8 mouse cellular contexts compared by ENCODE assay signal in the genomic region with DNA sequence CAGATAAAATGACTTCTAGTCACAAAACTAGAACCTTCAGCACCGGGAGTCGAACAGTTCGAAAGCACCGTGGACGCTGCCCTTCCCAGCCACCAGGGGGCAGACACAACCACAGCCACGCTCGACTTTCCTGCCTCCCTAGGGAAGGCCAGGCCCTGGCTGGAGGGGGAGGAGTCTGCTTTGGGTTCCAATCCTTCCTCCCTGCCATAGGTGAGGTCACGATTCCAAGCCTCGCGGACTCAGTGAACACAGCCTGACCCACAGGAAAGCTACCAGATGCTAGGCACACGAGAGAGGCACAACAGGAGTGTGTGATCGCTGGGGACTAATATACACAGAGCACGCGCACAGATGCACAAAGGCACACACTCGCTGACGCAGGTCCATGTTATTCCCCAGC. TPM values are rescaled to one million over a fixed set of nuclear protein-coding genes. Genes with fewer than 3 reads are reported as not detected.
A peak's percentile ranks its signal among the peaks of the same experiment; 100 is the strongest.
DNase-seq lines count a peak whose midpoint lies in the region; ATAC-seq and TF ChIP-seq lines count a peak whose summit lies in the region.

No protein-coding gene starts in this region.

- H3K9me3 ChIP-seq in forebrain, embryonic 10.5 days: no peaks in the 10 kb centered on the region
- H3K9me3 ChIP-seq in forebrain, embryonic 13.5 days (replicated peaks): no peaks in the 10 kb centered on the region
- H3K9me3 ChIP-seq in hindbrain, postnatal 0 days (ENCODE audit: low read length): no peaks in the 10 kb centered on the region
- peaks cover 3% of the 10 kb centered on the region for H3K9me3 ChIP-seq in megakaryocyte, embryonic 14.5 days

- no peaks in the 10 kb centered on the region for H3K27me3 ChIP-seq in forebrain, embryonic 10.5 days (ENCODE audit: poor library complexity, severe bottlenecking)
- H3K27me3 ChIP-seq in forebrain, embryonic 13.5 days: no peaks in the 10 kb centered on the region
- no peaks in the 10 kb centered on the region for H3K27me3 ChIP-seq in hindbrain, postnatal 0 days (ENCODE audit: insufficient read depth, low read length)
- H3K27me3 ChIP-seq in megakaryocyte, embryonic 14.5 days (replicated peaks): peaks cover 5% of the 10 kb centered on the region

- H3K36me3 ChIP-seq in forebrain, embryonic 10.5 days (replicated peaks): no peaks in the 10 kb centered on the region
- no peaks in the 10 kb centered on the region for H3K36me3 ChIP-seq in forebrain, embryonic 13.5 days (ENCODE audit: poor library complexity, severe bottlenecking)
- no peaks in the 10 kb centered on the region for H3K36me3 ChIP-seq in hindbrain, postnatal 0 days (ENCODE audit: insufficient read depth, low read length)
- H3K36me3 ChIP-seq in megakaryocyte, embryonic 14.5 days (replicated peaks; ENCODE audit: low read length): no peaks in the 10 kb centered on the region

- H3K9ac ChIP-seq in forebrain, embryonic 13.5 days: no peak overlapping the region
- H3K9ac ChIP-seq in hindbrain, postnatal 0 days (replicated peaks; ENCODE audit: low read length): no peak overlapping the region

- peak overlapping the region; percentile 6; the same call in 1 of the 2 replicates for H3K27ac ChIP-seq in forebrain, embryonic 10.5 days
- no peak overlapping the region for H3K27ac ChIP-seq in forebrain, embryonic 13.5 days
- H3K27ac ChIP-seq in hindbrain, postnatal 0 days: no peak overlapping the region

- no peak overlapping the region for H3K4me2 ChIP-seq in forebrain, embryonic 13.5 days
- H3K4me2 ChIP-seq in hindbrain, postnatal 0 days (ENCODE audit: low read depth, low read length): no peak overlapping the region

- H3K4me1 ChIP-seq in forebrain, embryonic 10.5 days: peaks cover 33% of the 10 kb centered on the region
- peaks cover 20% of the 10 kb centered on the region for H3K4me1 ChIP-seq in forebrain, embryonic 13.5 days
- peaks cover 6% of the 10 kb centered on the region; the same call in 1 of the 2 replicates for H3K4me1 ChIP-seq in hindbrain, postnatal 0 days (ENCODE audit: insufficient read depth, low read length)
- peaks cover 54% of the 10 kb centered on the region for H3K4me1 ChIP-seq in megakaryocyte, embryonic 14.5 days

- H3K4me3 ChIP-seq in forebrain, embryonic 10.5 days: peak overlapping the region; percentile 16
- no peak overlapping the region for H3K4me3 ChIP-seq in forebrain, embryonic 13.5 days
- no peak overlapping the region for H3K4me3 ChIP-seq in hindbrain, postnatal 0 days (ENCODE audit: low read length)
- peak overlapping the region; percentile 82 for H3K4me3 ChIP-seq in megakaryocyte, embryonic 14.5 days (replicated peaks)

- ATAC-seq in forebrain, embryonic 13.5 days: no peak
- ATAC-seq in hindbrain, postnatal 0 days: no peak

- DNase-seq in forebrain, embryonic 10.5 days (ENCODE audit: extremely low spot score, low spot score): peak; percentile 81
- DNase-seq in cerebellum, adult 9-10 months: peak; percentile 89
- peak; percentile 74 for DNase-seq in frontal cortex, postnatal 36 days (ENCODE audit: low spot score in 2 of 2)
- DNase-seq in hindbrain, postnatal 0 days (ENCODE audit: low spot score): peak; percentile 69
- DNase-seq in left cerebral cortex, adult 18-20 months (ENCODE audit: low spot score in 2 of 2): peak; percentile 74 to 77
- DNase-seq in spleen, adult 18-20 months: peak; percentile 51 to 70

- peak; percentile 83 for TF ChIP-seq CTCF in hindbrain, postnatal 0 days (IDR thresholded peaks at IDR 0.05; ENCODE audit: low read depth)

- WGBS in forebrain, embryonic 10.5 days: 21% methylated on average over 16 of the region's 16 CpGs
- 21% methylated on average over 16 of the region's 16 CpGs for WGBS in forebrain, embryonic 13.5 days
- 20% methylated on average over 16 of the region's 16 CpGs for WGBS in hindbrain, postnatal 0 days

RNA-seq across cellular contexts. Expression of a gene that starts 1.9 kb away (rescaled TPM):
- polyA plus RNA-seq in forebrain, embryonic 10.5 days (2016; fragmentation: Nextera tagmentation; extraction: Ambion mirVana): 33.0 and 35.5 TPM in 2 replicates
- 22.8 and 22.9 TPM in 2 replicates for polyA plus RNA-seq in forebrain, embryonic 13.5 days (2015; fragmentation: Nextera tagmentation; extraction: Ambion mirVana)
- 32.0 and 35.2 TPM in 2 replicates for total RNA-seq in hindbrain, postnatal 0 days (2014; rRNA removed)
- polyA plus RNA-seq in hindbrain, postnatal 0 days (2015; fragmentation: Nextera tagmentation; extraction: Ambion mirVana): 49.9 and 53.9 TPM in 2 replicates
- 10 to 100 TPM; 54.5 to 57.2 TPM for total RNA-seq in left cerebral cortex, adult 18-20 months (2021)
- polyA plus RNA-seq in megakaryocyte, embryonic 14.5 days (2012; ENCODE audit: insufficient read depth, low replicate concordance): 17.5 and 24.3 TPM in 2 replicates

RNA-seq across cellular contexts. Expression of a gene that starts 5.6 kb away (rescaled TPM):
- polyA plus RNA-seq in forebrain, embryonic 10.5 days (2016; fragmentation: Nextera tagmentation; extraction: Ambion mirVana): 3.7 and 4.4 TPM in 2 replicates
- polyA plus RNA-seq in forebrain, embryonic 13.5 days (2015; fragmentation: Nextera tagmentation; extraction: Ambion mirVana): 2.1 and 2.5 TPM in 2 replicates
- 3.7 and 4.0 TPM in 2 replicates for total RNA-seq in hindbrain, postnatal 0 days (2014; rRNA removed)
- 2.5 and 2.7 TPM in 2 replicates for polyA plus RNA-seq in hindbrain, postnatal 0 days (2015; fragmentation: Nextera tagmentation; extraction: Ambion mirVana)
- total RNA-seq in left cerebral cortex, adult 18-20 months (2021): 1 to 10 TPM; 5.8 to 8.1 TPM
- 3.0 and 5.3 TPM in 2 replicates for polyA plus RNA-seq in megakaryocyte, embryonic 14.5 days (2012; ENCODE audit: insufficient read depth, low replicate concordance)

RNA-seq across cellular contexts. Expression of a gene that starts 29.0 kb away (rescaled TPM):
- polyA plus RNA-seq in forebrain, embryonic 10.5 days (2016; fragmentation: Nextera tagmentation; extraction: Ambion mirVana): not detected in 2 replicates
- polyA plus RNA-seq in forebrain, embryonic 13.5 days (2015; fragmentation: Nextera tagmentation; extraction: Ambion mirVana): not detected in 2 replicates
- 0.50 TPM in 1 of 2 replicates, not detected in the other for total RNA-seq in hindbrain, postnatal 0 days (2014; rRNA removed)
- 0.20 and 0.59 TPM in 2 replicates for polyA plus RNA-seq in hindbrain, postnatal 0 days (2015; fragmentation: Nextera tagmentation; extraction: Ambion mirVana)
- total RNA-seq in left cerebral cortex, adult 18-20 months (2021): not detected
- not detected in 2 replicates for polyA plus RNA-seq in megakaryocyte, embryonic 14.5 days (2012; ENCODE audit: insufficient read depth, low replicate concordance)

RNA-seq across cellular contexts. Expression of a gene that starts 32.8 kb away (rescaled TPM):
- polyA plus RNA-seq in forebrain, embryonic 10.5 days (2016; fragmentation: Nextera tagmentation; extraction: Ambion mirVana): 9.3 and 10.2 TPM in 2 replicates
- polyA plus RNA-seq in forebrain, embryonic 13.5 days (2015; fragmentation: Nextera tagmentation; extraction: Ambion mirVana): 4.8 and 5.1 TPM in 2 replicates
- 4.6 and 6.0 TPM in 2 replicates for total RNA-seq in hindbrain, postnatal 0 days (2014; rRNA removed)
- polyA plus RNA-seq in hindbrain, postnatal 0 days (2015; fragmentation: Nextera tagmentation; extraction: Ambion mirVana): 7.8 and 8.1 TPM in 2 replicates
- 1 to 10 TPM; 7.9 to 8.6 TPM for total RNA-seq in left cerebral cortex, adult 18-20 months (2021)
- 1.3 and 5.3 TPM in 2 replicates for polyA plus RNA-seq in megakaryocyte, embryonic 14.5 days (2012; ENCODE audit: insufficient read depth, low replicate concordance)

Comparison
In these comparisons a context has a peak if more than half of its experiments do, and no peak if none do; other contexts are left out.
1. H3K4me3 ChIP-seq: peak in forebrain, embryonic 10.5 days (single experiment) and megakaryocyte, embryonic 14.5 days (single experiment); none in forebrain, embryonic 13.5 days (single experiment) and hindbrain, postnatal 0 days (single experiment).
2. Peak in every context shown above with its lines, with median percentiles within 50 percentile points of each other: DNase-seq.